Mouse (Mus musculus) liver, postnatal 0 days (tissue): ENCODE measurements around the gene Gm20388.

Source experiments
- CTCF ChIP-seq: sonication (generic); IDR thresholded peaks from 2 replicates; pipeline ENCODE4 v1.5.1; 2016; ENCODE audit warnings: antibody characterized with exemption, low read depth
- EP300 ChIP-seq: IDR thresholded peaks from 2 replicates; pipeline ENCODE4 v1.6.1; 2016; ENCODE audit warnings: antibody characterized with exemption, low read depth, mild to moderate bottlenecking

GRCm38 (mm10) chr8:121731060-121731459, 1820.4 kb downstream of the Gm20388 start:
- TF ChIP-seq CTCF (no peak), EP300 (no peak)
